In genomic region chr6:5447546-5447945, GRCm38 (mm10) we compare ENCODE assay signal across 11 mouse cellular contexts. TPM values are rescaled to one million over a fixed set of nuclear protein-coding genes. Genes with fewer than 3 reads are reported as not detected.
DNase-seq lines count a peak whose midpoint lies in the region; ATAC-seq lines count a peak whose summit lies in the region.
"Had no signal": no experiment of that assay in that cellular context is flagged by ENCODE, and none has a peak within 500 bp of the region (broad histone marks: within the 10 kb centered on the region; RNA-seq: fewer than 3 reads in every experiment).

No protein-coding gene starts in this region.

- no peak overlapping the region for H3K4me3 ChIP-seq in embryonic facial prominence, embryonic 11.5 days (ENCODE audit: low read depth, low read length)
- no peak overlapping the region for H3K4me3 ChIP-seq in embryonic facial prominence, embryonic 10.5 days
- H3K4me3 ChIP-seq in hindbrain, embryonic 13.5 days, result no peak overlapping the region
- H3K4me3 ChIP-seq: embryonic facial prominence, embryonic 13.5 days; liver, embryonic 12.5 days had no signal

- no peaks in the 10 kb centered on the region for H3K36me3 ChIP-seq in embryonic facial prominence, embryonic 11.5 days (replicated peaks; ENCODE audit: control insufficient read depth, insufficient read depth, low read depth, low read length)
- no peaks in the 10 kb centered on the region for H3K36me3 ChIP-seq in embryonic facial prominence, embryonic 10.5 days (replicated peaks)
- H3K36me3 ChIP-seq in hindbrain, embryonic 13.5 days, result no peaks in the 10 kb centered on the region
- H3K36me3 ChIP-seq: embryonic facial prominence, embryonic 13.5 days; liver, embryonic 12.5 days had no signal

- DNase-seq in embryonic facial prominence, embryonic 11.5 days (ENCODE audit: low spot score), result peak; percentile 17
- no peak for DNase-seq in embryonic facial prominence, embryonic 10.5 days (ENCODE audit: low spot score)
- DNase-seq in right cerebral cortex, postnatal 10 days (ENCODE audit: low spot score in 2 of 2), result peak; percentile 28 to 30
- no peak for DNase-seq in right cerebral cortex, postnatal 25 days
- peak; percentile 50 for DNase-seq in telencephalon, adult 2 months (ENCODE audit: low read depth, low spot score)
- no peak for DNase-seq in thymus, postnatal 10 days (ENCODE audit: low spot score in 2 of 2)
- no peak for DNase-seq in natural killer cell, adult 2 months (ENCODE audit: low spot score in 2 of 2)

- no peak overlapping the region for H3K9ac ChIP-seq in embryonic facial prominence, embryonic 11.5 days (replicated peaks; ENCODE audit: low read length)
- no peak overlapping the region for H3K9ac ChIP-seq in hindbrain, embryonic 13.5 days
- H3K9ac ChIP-seq: embryonic facial prominence, embryonic 13.5 days; liver, embryonic 12.5 days had no signal

- H3K9me3 ChIP-seq in embryonic facial prominence, embryonic 11.5 days (replicated peaks; ENCODE audit: control insufficient read depth, low read length), result no peaks in the 10 kb centered on the region
- no peaks in the 10 kb centered on the region for H3K9me3 ChIP-seq in embryonic facial prominence, embryonic 10.5 days
- no peaks in the 10 kb centered on the region for H3K9me3 ChIP-seq in hindbrain, embryonic 13.5 days
- H3K9me3 ChIP-seq: embryonic facial prominence, embryonic 13.5 days; liver, embryonic 12.5 days had no signal

- H3K4me2 ChIP-seq in embryonic facial prominence, embryonic 11.5 days (ENCODE audit: low read depth, low read length), result no peak overlapping the region
- H3K4me2 ChIP-seq in hindbrain, embryonic 13.5 days, result no peak overlapping the region
- H3K4me2 ChIP-seq: embryonic facial prominence, embryonic 13.5 days; liver, embryonic 12.5 days had no signal

- no peaks in the 10 kb centered on the region for H3K27me3 ChIP-seq in embryonic facial prominence, embryonic 11.5 days (ENCODE audit: control insufficient read depth, insufficient read depth, low read length)
- H3K27me3 ChIP-seq in embryonic facial prominence, embryonic 10.5 days (replicated peaks; ENCODE audit: low read depth, poor library complexity, severe bottlenecking), result no peaks in the 10 kb centered on the region
- no peaks in the 10 kb centered on the region for H3K27me3 ChIP-seq in hindbrain, embryonic 13.5 days
- H3K27me3 ChIP-seq: embryonic facial prominence, embryonic 13.5 days had no signal

- no peak for ATAC-seq in embryonic facial prominence, embryonic 11.5 days (replicated peaks; ENCODE audit: insufficient number of reproducible peaks, low FRiP score, low TSS enrichment, low read depth)
- ATAC-seq in hindbrain, embryonic 13.5 days (ENCODE audit: low FRiP score), result peak; percentile 74
- ATAC-seq: liver, embryonic 12.5 days had no signal

- H3K27ac ChIP-seq in embryonic facial prominence, embryonic 11.5 days (replicated peaks; ENCODE audit: low read depth, low read length), result no peak overlapping the region
- no peak overlapping the region for H3K27ac ChIP-seq in embryonic facial prominence, embryonic 10.5 days (replicated peaks)
- peak overlapping the region; percentile 27 for H3K27ac ChIP-seq in hindbrain, embryonic 13.5 days
- H3K27ac ChIP-seq: embryonic facial prominence, embryonic 13.5 days; liver, embryonic 12.5 days; macrophage had no signal

- H3K4me1 ChIP-seq in embryonic facial prominence, embryonic 11.5 days (ENCODE audit: control insufficient read depth, insufficient read depth, low read length), result no peaks in the 10 kb centered on the region
- H3K4me1 ChIP-seq in embryonic facial prominence, embryonic 10.5 days, result peaks cover 28% of the 10 kb centered on the region
- H3K4me1 ChIP-seq in hindbrain, embryonic 13.5 days (replicated peaks), result no peaks in the 10 kb centered on the region; the same call in 1 of the 2 replicates

- 27% methylated on average over 6 of the region's 6 CpGs for WGBS in embryonic facial prominence, embryonic 11.5 days
- 26% methylated on average over 6 of the region's 6 CpGs for WGBS in embryonic facial prominence, embryonic 10.5 days
- 17% methylated on average over 6 of the region's 6 CpGs for whole genome bisulfite sequencing in hindbrain, embryonic 13.5 days

RNA-seq across cellular contexts. Expression of gene Pdk4, which starts 48.6 kb away (rescaled TPM):
- polyA plus RNA-seq in embryonic facial prominence, embryonic 11.5 days (2014; fragmentation: Nextera tagmentation; extraction: Ambion mirVana), result 1.00 and 1.1 TPM in 2 replicates
- 0.55 and 0.60 TPM in 2 replicates for polyA plus RNA-seq in embryonic facial prominence, embryonic 10.5 days (2016; fragmentation: Nextera tagmentation; extraction: Ambion mirVana)
- 1.7 and 2.2 TPM in 2 replicates for polyA plus RNA-seq in hindbrain, embryonic 13.5 days (2015; fragmentation: Nextera tagmentation; extraction: Ambion mirVana)
- polyA plus RNA-seq: macrophage had no signal

Comparison
In these comparisons a context has a peak if more than half of its experiments do, and no peak if none do; other contexts are left out.
1. DNase-seq: peak in embryonic facial prominence, embryonic 11.5 days (single experiment), right cerebral cortex, postnatal 10 days (2 of 2) and telencephalon, adult 2 months (single experiment); none in embryonic facial prominence, embryonic 10.5 days (single experiment), right cerebral cortex, postnatal 25 days (single experiment), thymus, postnatal 10 days (0 of 2) and natural killer cell, adult 2 months (0 of 2).